Comparison of ENCODE assay signal across 19 mouse cellular contexts in the genomic region with DNA sequence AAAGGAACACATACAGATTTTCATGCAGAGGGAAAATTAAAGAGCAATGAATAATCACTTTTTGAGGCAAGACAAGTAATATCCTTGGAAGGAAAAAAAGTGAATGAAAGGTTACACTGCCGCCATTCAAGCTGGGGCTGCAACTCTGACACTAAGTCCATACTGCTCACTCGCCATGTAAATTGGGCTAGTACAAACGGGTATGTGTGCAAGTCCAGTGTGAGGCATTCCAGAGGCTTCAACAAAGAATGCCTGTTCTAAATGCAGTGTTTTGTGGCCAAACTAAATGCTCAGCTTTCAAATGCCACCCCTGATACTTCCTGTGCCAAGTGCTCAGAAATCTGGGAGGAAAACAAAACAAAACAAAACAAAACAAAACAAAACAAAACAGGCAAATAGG.
DNase-seq lines count a peak whose midpoint lies in the region; ATAC-seq and TF ChIP-seq lines count a peak whose summit lies in the region.
"Had no signal": no experiment of that assay in that cellular context is flagged by ENCODE, and none has a peak within 500 bp of the region (broad histone marks: within the 10 kb centered on the region; RNA-seq: fewer than 3 reads in every experiment).

No protein-coding gene starts in this region.

- no peaks in the 10 kb centered on the region for H3K27me3 ChIP-seq in forebrain, embryonic 13.5 days
- no peaks in the 10 kb centered on the region for H3K27me3 ChIP-seq in forebrain, embryonic 11.5 days (ENCODE audit: control insufficient read depth, insufficient read depth, low read length)
- no peaks in the 10 kb centered on the region for H3K27me3 ChIP-seq in hindbrain, embryonic 16.5 days (replicated peaks; ENCODE audit: control insufficient read depth, insufficient read depth, low read length)
- H3K27me3 ChIP-seq in hindbrain, embryonic 11.5 days (ENCODE audit: control insufficient read depth, insufficient read depth, low read length), result no peaks in the 10 kb centered on the region
- H3K27me3 ChIP-seq: heart, embryonic 12.5 days; intestine, embryonic 15.5 days had no signal

- intact Hi-C loops in left cerebral cortex, postnatal 25 days (cut with DNase I), result no loop called here

- ATAC-seq in forebrain, embryonic 13.5 days, result peak; percentile 70
- ATAC-seq in forebrain, embryonic 11.5 days (replicated peaks; ENCODE audit: low FRiP score), result no peak
- peak; percentile 70; the same call in 1 of the 2 replicates for ATAC-seq in hindbrain, embryonic 16.5 days
- ATAC-seq in hindbrain, embryonic 11.5 days (ENCODE audit: low FRiP score), result no peak
- ATAC-seq: activated CD4-positive, CD25-positive, alpha-beta regulatory T cell, adult 4 months; intestine, embryonic 15.5 days; Patski had no signal

- H3K9ac ChIP-seq in forebrain, embryonic 13.5 days, result no peak overlapping the region
- no peak overlapping the region for H3K9ac ChIP-seq in forebrain, embryonic 11.5 days (ENCODE audit: low read length)
- no peak overlapping the region for H3K9ac ChIP-seq in hindbrain, embryonic 16.5 days (ENCODE audit: low read depth, low read length)
- H3K9ac ChIP-seq in hindbrain, embryonic 11.5 days (ENCODE audit: low read depth, low read length), result no peak overlapping the region
- H3K9ac ChIP-seq: heart, embryonic 12.5 days; intestine, embryonic 15.5 days had no signal

- H3K9me3 ChIP-seq in forebrain, embryonic 13.5 days (replicated peaks), result no peaks in the 10 kb centered on the region
- H3K9me3 ChIP-seq in forebrain, embryonic 11.5 days (ENCODE audit: control insufficient read depth, low read length), result no peaks in the 10 kb centered on the region
- H3K9me3 ChIP-seq in hindbrain, embryonic 16.5 days (ENCODE audit: control insufficient read depth, low read length), result no peaks in the 10 kb centered on the region
- H3K9me3 ChIP-seq in hindbrain, embryonic 11.5 days (ENCODE audit: control insufficient read depth, low read length), result no peaks in the 10 kb centered on the region
- H3K9me3 ChIP-seq: heart, embryonic 12.5 days; hindbrain, embryonic 10.5 days; intestine, embryonic 15.5 days had no signal

- no peak for TF ChIP-seq CTCF in embryonic fibroblast, embryonic 13.5 days (IDR thresholded peaks at IDR 0.05; ENCODE audit: borderline replicate concordance, insufficient read depth, low read length)

- H3K27ac ChIP-seq in forebrain, embryonic 13.5 days, result no peak overlapping the region
- H3K27ac ChIP-seq in forebrain, embryonic 11.5 days (ENCODE audit: low read depth, low read length), result no peak overlapping the region
- no peak overlapping the region for H3K27ac ChIP-seq in hindbrain, embryonic 16.5 days (ENCODE audit: low read depth, low read length)
- H3K27ac ChIP-seq in hindbrain, embryonic 11.5 days (ENCODE audit: low read depth, low read length), result no peak overlapping the region
- peak overlapping the region; percentile 38 for H3K27ac ChIP-seq in embryonic fibroblast, embryonic 13.5 days (ENCODE audit: insufficient read depth, low read length)
- H3K27ac ChIP-seq: gastrocnemius, adult 2 months; hindbrain, embryonic 10.5 days; intestine, embryonic 15.5 days had no signal

- DNase-seq in forebrain, embryonic 11.5 days (ENCODE audit: low spot score), result no peak
- no peak for DNase-seq in hindbrain, embryonic 11.5 days (ENCODE audit: low spot score)
- peak; percentile 9 for DNase-seq in forelimb bud, embryonic 11.5 days (ENCODE audit: low read depth, low spot score)
- DNase-seq in left cerebral cortex, postnatal 25 days (ENCODE audit: low spot score in 2 of 2), result no peak
- no peak for DNase-seq in left cerebral cortex, adult 11 months (ENCODE audit: low spot score)
- DNase-seq: adrenal gland, postnatal 14 days; cerebellum, adult 2 months; cerebellum, postnatal 10 days; gastrocnemius, adult 2 months; gastrocnemius, postnatal 25 days; kidney, adult 9 months had no signal

- no peak overlapping the region for H3K4me3 ChIP-seq in forebrain, embryonic 13.5 days
- H3K4me3 ChIP-seq in forebrain, embryonic 11.5 days (ENCODE audit: low read depth, low read length), result no peak overlapping the region
- H3K4me3 ChIP-seq in hindbrain, embryonic 16.5 days (ENCODE audit: low read length), result no peak overlapping the region
- H3K4me3 ChIP-seq in hindbrain, embryonic 11.5 days (ENCODE audit: low read depth, low read length), result no peak overlapping the region
- no peak overlapping the region for H3K4me3 ChIP-seq in embryonic fibroblast, embryonic 13.5 days (ENCODE audit: insufficient read depth, low read length)
- H3K4me3 ChIP-seq: gastrocnemius, adult 2 months; heart, embryonic 12.5 days; hindbrain, embryonic 10.5 days; intestine, embryonic 15.5 days had no signal

- WGBS in forebrain, embryonic 13.5 days, result 44% methylated on average over 3 of the region's 3 CpGs
- 58% methylated on average over 3 of the region's 3 CpGs for WGBS in forebrain, embryonic 11.5 days
- 59% methylated on average over 3 of the region's 3 CpGs for WGBS in hindbrain, embryonic 16.5 days
- 61% methylated on average over 3 of the region's 3 CpGs for WGBS in hindbrain, embryonic 11.5 days

- no peaks in the 10 kb centered on the region for H3K36me3 ChIP-seq in forebrain, embryonic 13.5 days (ENCODE audit: poor library complexity, severe bottlenecking)
- no peaks in the 10 kb centered on the region for H3K36me3 ChIP-seq in forebrain, embryonic 11.5 days (ENCODE audit: control insufficient read depth, insufficient read depth, low read length)
- no peaks in the 10 kb centered on the region for H3K36me3 ChIP-seq in hindbrain, embryonic 16.5 days (ENCODE audit: control insufficient read depth, insufficient read depth, low read length)
- no peaks in the 10 kb centered on the region for H3K36me3 ChIP-seq in hindbrain, embryonic 11.5 days (ENCODE audit: control insufficient read depth, insufficient read depth, low read length)
- H3K36me3 ChIP-seq: heart, embryonic 12.5 days; hindbrain, embryonic 10.5 days; intestine, embryonic 15.5 days had no signal

- H3K4me2 ChIP-seq in forebrain, embryonic 13.5 days, result no peak overlapping the region
- H3K4me2 ChIP-seq in forebrain, embryonic 11.5 days (ENCODE audit: low read depth, low read length, severe bottlenecking), result no peak overlapping the region
- no peak overlapping the region for H3K4me2 ChIP-seq in hindbrain, embryonic 16.5 days (ENCODE audit: low read length)
- no peak overlapping the region for H3K4me2 ChIP-seq in hindbrain, embryonic 11.5 days (replicated peaks; ENCODE audit: low read depth, low read length)
- H3K4me2 ChIP-seq: heart, embryonic 12.5 days; intestine, embryonic 15.5 days had no signal

- peaks cover 4% of the 10 kb centered on the region; the same call in 1 of the 2 replicates for H3K4me1 ChIP-seq in forebrain, embryonic 13.5 days
- H3K4me1 ChIP-seq in forebrain, embryonic 11.5 days (replicated peaks; ENCODE audit: control insufficient read depth, insufficient read depth, low read length), result no peaks in the 10 kb centered on the region
- H3K4me1 ChIP-seq in hindbrain, embryonic 16.5 days (ENCODE audit: control insufficient read depth, insufficient read depth, low read depth, low read length), result no peaks in the 10 kb centered on the region
- no peaks in the 10 kb centered on the region for H3K4me1 ChIP-seq in hindbrain, embryonic 11.5 days (replicated peaks; ENCODE audit: control insufficient read depth, insufficient read depth, low read length)
- no peaks in the 10 kb centered on the region for H3K4me1 ChIP-seq in embryonic fibroblast, embryonic 13.5 days (ENCODE audit: control insufficient read depth, insufficient read depth, low read length)
- H3K4me1 ChIP-seq: heart, embryonic 12.5 days; hindbrain, embryonic 10.5 days; intestine, embryonic 15.5 days had no signal

- TF ChIP-seq POLR2A in embryonic fibroblast, embryonic 13.5 days (IDR thresholded peaks at IDR 0.05; ENCODE audit: low read depth, low read length), result no peak

Comparison
In these comparisons a context has a peak if more than half of its experiments do, and no peak if none do; other contexts are left out.
1. ATAC-seq: peak in forebrain, embryonic 13.5 days (single experiment) and hindbrain, embryonic 16.5 days (single experiment); none in forebrain, embryonic 11.5 days (single experiment) and hindbrain, embryonic 11.5 days (single experiment).